In genomic region chr5:127924106-127924505, GRCm38 (mm10) we compare ENCODE assay signal across 20 mouse cellular contexts.
DNase-seq lines count a peak whose midpoint lies in the region; ATAC-seq and TF ChIP-seq lines count a peak whose summit lies in the region.
"Had no signal": no experiment of that assay in that cellular context is flagged by ENCODE, and none has a peak within 500 bp of the region (broad histone marks: within the 10 kb centered on the region; RNA-seq: fewer than 3 reads in every experiment).

No protein-coding gene starts in this region.

- no peak overlapping the region for H3K4me3 ChIP-seq in forebrain, postnatal 0 days (ENCODE audit: low read depth, low read length)
- H3K4me3 ChIP-seq in forebrain, embryonic 16.5 days (replicated peaks; ENCODE audit: low read length) = no peak overlapping the region
- H3K4me3 ChIP-seq in hindbrain, embryonic 11.5 days (ENCODE audit: low read depth, low read length) = no peak overlapping the region
- no peak overlapping the region for H3K4me3 ChIP-seq in midbrain, embryonic 13.5 days (replicated peaks)
- H3K4me3 ChIP-seq: embryonic facial prominence, embryonic 10.5 days; heart, embryonic 12.5 days; limb, embryonic 13.5 days had no signal

- WGBS in forebrain, postnatal 0 days = 11% methylated on average over 3 of the region's 3 CpGs
- WGBS in forebrain, embryonic 16.5 days = 4% methylated on average over 3 of the region's 3 CpGs
- 22% methylated on average over 3 of the region's 3 CpGs for WGBS in hindbrain, embryonic 11.5 days
- WGBS in midbrain, embryonic 13.5 days = 2% methylated on average over 3 of the region's 3 CpGs

- H3K9me3 ChIP-seq in forebrain, postnatal 0 days (ENCODE audit: low read length) = no peaks in the 10 kb centered on the region
- no peaks in the 10 kb centered on the region for H3K9me3 ChIP-seq in forebrain, embryonic 16.5 days (ENCODE audit: control insufficient read depth, low read length)
- H3K9me3 ChIP-seq in hindbrain, embryonic 11.5 days (ENCODE audit: control insufficient read depth, low read length) = no peaks in the 10 kb centered on the region
- no peaks in the 10 kb centered on the region for H3K9me3 ChIP-seq in midbrain, embryonic 13.5 days
- H3K9me3 ChIP-seq: embryonic facial prominence, embryonic 10.5 days; heart, embryonic 12.5 days; limb, embryonic 13.5 days had no signal

- no peak overlapping the region for H3K27ac ChIP-seq in forebrain, postnatal 0 days (ENCODE audit: low read depth, low read length)
- no peak overlapping the region for H3K27ac ChIP-seq in forebrain, embryonic 16.5 days (ENCODE audit: low read length)
- no peak overlapping the region for H3K27ac ChIP-seq in hindbrain, embryonic 11.5 days (ENCODE audit: low read depth, low read length)
- H3K27ac ChIP-seq in midbrain, embryonic 13.5 days = no peak overlapping the region
- H3K27ac ChIP-seq: embryonic facial prominence, embryonic 10.5 days; limb, embryonic 13.5 days; liver, embryonic 14.5 days had no signal

- TF ChIP-seq CTCF in forebrain, postnatal 0 days (IDR thresholded peaks at IDR 0.05; ENCODE audit: low read depth) = no peak

- H3K27me3 ChIP-seq in forebrain, postnatal 0 days (ENCODE audit: insufficient read depth, low read length) = no peaks in the 10 kb centered on the region
- H3K27me3 ChIP-seq in forebrain, embryonic 16.5 days (replicated peaks; ENCODE audit: control insufficient read depth, insufficient read depth, low read length) = no peaks in the 10 kb centered on the region
- H3K27me3 ChIP-seq in hindbrain, embryonic 11.5 days (ENCODE audit: control insufficient read depth, insufficient read depth, low read length) = 0 out of 2 replicates have a peak, but pooled peaks cover 4% of the 10 kb centered on the region
- H3K27me3 ChIP-seq in midbrain, embryonic 13.5 days = peaks cover 35% of the 10 kb centered on the region
- H3K27me3 ChIP-seq: heart, embryonic 12.5 days; limb, embryonic 13.5 days had no signal

- H3K4me2 ChIP-seq in forebrain, postnatal 0 days (ENCODE audit: low read depth) = no peak overlapping the region
- H3K4me2 ChIP-seq in forebrain, embryonic 16.5 days (ENCODE audit: low read length) = no peak overlapping the region
- H3K4me2 ChIP-seq in hindbrain, embryonic 11.5 days (replicated peaks; ENCODE audit: low read depth, low read length) = no peak overlapping the region
- peak overlapping the region; percentile 6; the same call in 1 of the 2 replicates for H3K4me2 ChIP-seq in midbrain, embryonic 13.5 days (replicated peaks)
- H3K4me2 ChIP-seq: heart, embryonic 12.5 days; limb, embryonic 13.5 days had no signal

- no peak for DNase-seq in forebrain, postnatal 0 days
- DNase-seq in ZHBTc4 (ENCODE audit: low read depth, low spot score) = peak; percentile 13
- peak; percentile 47 for DNase-seq in hindbrain, embryonic 11.5 days (ENCODE audit: low spot score)
- DNase-seq in heart, postnatal 36 days = no peak
- no peak for DNase-seq in cerebellum, postnatal 36 days
- no peak for DNase-seq in spleen, adult 12 weeks (ENCODE audit: low spot score)
- DNase-seq: adrenal gland, postnatal 25 days; B cell, adult 2 months; cerebellum, adult 9-10 months; gastrocnemius, postnatal 36 days; heart, postnatal 4 days; right cerebral cortex, postnatal 14 days; thymus, postnatal 25 days had no signal

- peak; percentile 23; the same call in 1 of the 2 replicates for ATAC-seq in forebrain, postnatal 0 days
- ATAC-seq in forebrain, embryonic 16.5 days = no peak
- peak; percentile 90 for ATAC-seq in hindbrain, embryonic 11.5 days (ENCODE audit: low FRiP score)
- peak; percentile 79 for ATAC-seq in midbrain, embryonic 13.5 days
- ATAC-seq: intestine, postnatal 0 days had no signal

- no peaks in the 10 kb centered on the region for H3K36me3 ChIP-seq in forebrain, postnatal 0 days (ENCODE audit: insufficient read depth)
- H3K36me3 ChIP-seq in forebrain, embryonic 16.5 days (ENCODE audit: control insufficient read depth, insufficient read depth) = no peaks in the 10 kb centered on the region
- no peaks in the 10 kb centered on the region for H3K36me3 ChIP-seq in hindbrain, embryonic 11.5 days (ENCODE audit: control insufficient read depth, insufficient read depth, low read length)
- H3K36me3 ChIP-seq in midbrain, embryonic 13.5 days = no peaks in the 10 kb centered on the region
- H3K36me3 ChIP-seq: embryonic facial prominence, embryonic 10.5 days; heart, embryonic 12.5 days; limb, embryonic 13.5 days had no signal

- H3K4me1 ChIP-seq in forebrain, postnatal 0 days (ENCODE audit: insufficient read depth) = no peaks in the 10 kb centered on the region
- peaks cover 5% of the 10 kb centered on the region; the same call in 1 of the 2 replicates for H3K4me1 ChIP-seq in forebrain, embryonic 16.5 days (replicated peaks; ENCODE audit: control insufficient read depth, insufficient read depth, low read length)
- no peaks in the 10 kb centered on the region; the same call in 1 of the 2 replicates for H3K4me1 ChIP-seq in hindbrain, embryonic 11.5 days (replicated peaks; ENCODE audit: control insufficient read depth, insufficient read depth, low read length)
- H3K4me1 ChIP-seq in midbrain, embryonic 13.5 days (replicated peaks) = peaks cover 22% of the 10 kb centered on the region
- H3K4me1 ChIP-seq: embryonic facial prominence, embryonic 10.5 days; heart, embryonic 12.5 days; limb, embryonic 13.5 days had no signal

- H3K9ac ChIP-seq in forebrain, postnatal 0 days = no peak overlapping the region
- no peak overlapping the region for H3K9ac ChIP-seq in forebrain, embryonic 16.5 days (replicated peaks; ENCODE audit: low read depth, low read length)
- H3K9ac ChIP-seq in hindbrain, embryonic 11.5 days (ENCODE audit: low read depth, low read length) = no peak overlapping the region
- no peak overlapping the region for H3K9ac ChIP-seq in midbrain, embryonic 13.5 days (replicated peaks)
- H3K9ac ChIP-seq: heart, embryonic 12.5 days; limb, embryonic 13.5 days; liver, embryonic 14.5 days had no signal

- intact Hi-C loops in heart, postnatal 36 days (cut with DNase I) = no loop called here

Comparison
In these comparisons a context has a peak if more than half of its experiments do, and no peak if none do; other contexts are left out.
1. DNase-seq: peak in ZHBTc4 (single experiment) and hindbrain, embryonic 11.5 days (single experiment); none in forebrain, postnatal 0 days (single experiment), heart, postnatal 36 days (0 of 2), cerebellum, postnatal 36 days (0 of 2) and spleen, adult 12 weeks (single experiment).